Mouse (Mus musculus) heart, embryonic 11.5 days (tissue): ENCODE measurements around the gene Fancf. TPM values are rescaled to one million over a fixed set of nuclear protein-coding genes. Genes with fewer than 3 reads are reported as not detected.

Source experiments
- ATAC-seq: fragments of 200-750 bp; cut with Nextera tagmentation; replicated peaks from 2 replicates; pipeline ENCODE4 v1.8.0; 2017; ENCODE audit warnings: moderate library complexity; ENCODE audit not compliant: insufficient number of reproducible peaks, low FRiP score, low TSS enrichment
- H3K27ac ChIP-seq: fragments of 300-500 bp; sonication (generic); 2 replicates; pipeline ENCODE4 v1.5.1; 2014; ENCODE audit warnings: mild to moderate bottlenecking, low read depth, low read length
- H3K27me3 ChIP-seq: fragments of 300-500 bp; sonication (generic); 2 replicates; pipeline ENCODE4 v1.6.1; 2014; ENCODE audit warnings: mild to moderate bottlenecking, low read length, mixed read lengths; ENCODE audit not compliant: control insufficient read depth, insufficient read depth
- H3K36me3 ChIP-seq: fragments of 300-500 bp; sonication (generic); 2 replicates; pipeline ENCODE4 v1.6.1; 2014; ENCODE audit warnings: mild to moderate bottlenecking, low read length, moderate library complexity, mixed read lengths; ENCODE audit not compliant: control insufficient read depth, insufficient read depth
- H3K4me1 ChIP-seq: fragments of 300-500 bp; sonication (generic); 2 replicates; pipeline ENCODE4 v1.6.1; 2014; ENCODE audit warnings: low read length; ENCODE audit not compliant: control insufficient read depth, insufficient read depth
- H3K4me2 ChIP-seq: fragments of 300-500 bp; sonication (generic); 2 replicates; pipeline ENCODE4 v1.6.1; 2014; ENCODE audit warnings: mild to moderate bottlenecking, moderate library complexity
- H3K4me3 ChIP-seq: fragments of 300-500 bp; sonication (generic); 2 replicates; pipeline ENCODE4 v1.5.1; 2014; ENCODE audit warnings: low read depth, low read length
- H3K9ac ChIP-seq: fragments of 300-500 bp; sonication (generic); 2 replicates; pipeline ENCODE4 v1.6.1; 2014; ENCODE audit warnings: mild to moderate bottlenecking, low read depth, low read length, moderate library complexity
- H3K9me3 ChIP-seq: fragments of 300-500 bp; sonication (generic); replicated peaks from 2 replicates; pipeline ENCODE4 v1.6.1; 2016; ENCODE audit warnings: low read length; ENCODE audit not compliant: control insufficient read depth
- WGBS: fragments of 180-500 bp; shearing (Covaris S2); extraction: QIAGEN DNeasy Blood & Tissue Kit; methylation state at CpG from one replicate; pipeline ENCODE4 v1.1.7; 2014; ENCODE audit not compliant: insufficient replicate concordance; 5-methylcytosine and 5-hydroxymethylcytosine counted together
- polyA plus RNA-seq: library from polyadenylated mRNA; unstranded; fragments of >200 nt; fragmentation: Nextera tagmentation; extraction: Ambion mirVana; gene quantifications from 2 replicates; pipeline ENCODE4 v1.2.1, GENCODE M21; 2014

Fancf gene
- polyA plus RNA-seq: 8.3 and 8.6 TPM in 2 replicates

- Histone ChIP-seq H3K4me2 (peak within 1 kb of the TSS; percentile 79), H3K4me1 (peaks cover 5% of the 10 kb centered on the region), H3K36me3 (no peaks in the 10 kb centered on the region; the same call in 1 of the 2 replicates), H3K27ac (peak within 1 kb of the TSS; percentile 96), H3K9me3 (no peaks in the 10 kb centered on the region), H3K27me3 (no peaks in the 10 kb centered on the region), H3K9ac (peak within 1 kb of the TSS; percentile 89), H3K4me3 (peak within 1 kb of the TSS; percentile 71)
- WGBS: under 1% methylated on average over 43 of the region's 43 CpGs
- peak; percentile 99 for ATAC-seq
Observed at GRCm38 (mm10) chr7:51862097-51862492, at the start of gene Fancf. TSS of gene Fancf (minus strand) at chr7:51862267.

- WGBS: 77% methylated on average over 6 of the region's 6 CpGs
- Histone ChIP-seq H3K27ac (no peak overlapping the region), H3K36me3 (no peaks in the 10 kb centered on the region), H3K4me3 (no peak overlapping the region), H3K27me3 (no peaks in the 10 kb centered on the region), H3K4me1 (no peaks in the 10 kb centered on the region), H3K9me3 (no peaks in the 10 kb centered on the region), H3K9ac (no peak overlapping the region), H3K4me2 (no peak overlapping the region)
- no peak for ATAC-seq
Observed at GRCm38 (mm10) chr7:51899066-51899465, 37.0 kb upstream of the Fancf start.

GRCm38 (mm10) chr7:51894939-51895338, 32.9 kb upstream of the Fancf start:
- Histone ChIP-seq H3K27me3 (no peaks in the 10 kb centered on the region), H3K9ac (no peak overlapping the region), H3K4me2 (no peak overlapping the region), H3K9me3 (no peaks in the 10 kb centered on the region), H3K36me3 (no peaks in the 10 kb centered on the region), H3K4me3 (no peak overlapping the region), H3K27ac (no peak overlapping the region), H3K4me1 (no peaks in the 10 kb centered on the region)
- ATAC-seq: no peak
- 57% methylated on average over 2 of the region's 2 CpGs for WGBS

- Histone ChIP-seq H3K27me3 (no peaks in the 10 kb centered on the region), H3K9ac (no peak overlapping the region), H3K9me3 (no peaks in the 10 kb centered on the region), H3K36me3 (no peaks in the 10 kb centered on the region), H3K4me1 (no peaks in the 10 kb centered on the region), H3K4me2 (no peak overlapping the region), H3K27ac (no peak overlapping the region), H3K4me3 (no peak overlapping the region)
- WGBS: 74% methylated on average over 4 of the region's 4 CpGs
- no peak for ATAC-seq
Observed at GRCm38 (mm10) chr7:51894133-51894801, 32.2 kb upstream of the Fancf start.

GRCm38 (mm10) chr7:51893008-51893407, 30.9 kb upstream of the Fancf start:
- 79% methylated on average over 4 of the region's 4 CpGs for WGBS
- Histone ChIP-seq H3K9ac (no peak overlapping the region), H3K27ac (no peak overlapping the region), H3K9me3 (no peaks in the 10 kb centered on the region), H3K4me3 (no peak overlapping the region), H3K27me3 (no peaks in the 10 kb centered on the region), H3K4me1 (no peaks in the 10 kb centered on the region), H3K4me2 (no peak overlapping the region), H3K36me3 (no peaks in the 10 kb centered on the region)
- no peak for ATAC-seq

- ATAC-seq: no peak
- H3K27ac ChIP-seq: no peak overlapping the region
- no peak overlapping the region for H3K4me3 ChIP-seq
- no peaks in the 10 kb centered on the region for H3K9me3 ChIP-seq
- H3K27me3 ChIP-seq: no peaks in the 10 kb centered on the region
- WGBS: 91% methylated on average over 1 of the region's 1 CpGs
- H3K4me2 ChIP-seq: no peak overlapping the region
- H3K9ac ChIP-seq: no peak overlapping the region
- no peaks in the 10 kb centered on the region for H3K36me3 ChIP-seq
- no peaks in the 10 kb centered on the region for H3K4me1 ChIP-seq
Observed at GRCm38 (mm10) chr7:51892224-51892965, 30.3 kb upstream of the Fancf start.

- 86% methylated on average over 7 of the region's 7 CpGs for WGBS
Observed at GRCm38 (mm10) chr7:51889601-51890000, 27.5 kb upstream of the Fancf start.

GRCm38 (mm10) chr7:51887678-51888567, 25.9 kb upstream of the Fancf start:
- Histone ChIP-seq H3K4me3 (no peak overlapping the region), H3K9me3 (no peaks in the 10 kb centered on the region), H3K27ac (no peak overlapping the region), H3K27me3 (no peaks in the 10 kb centered on the region), H3K36me3 (no peaks in the 10 kb centered on the region), H3K4me2 (no peak overlapping the region), H3K9ac (no peak overlapping the region), H3K4me1 (no peaks in the 10 kb centered on the region)
- no peak for ATAC-seq
- WGBS: 74% methylated on average over 11 of the region's 11 CpGs

More at GRCm38 (mm10) chr7:51889601-51890000, 27.5 kb upstream of the Fancf start:
- Histone ChIP-seq H3K4me3 (no peak overlapping the region), H3K4me2 (no peak overlapping the region), H3K27me3 (no peaks in the 10 kb centered on the region), H3K36me3 (no peaks in the 10 kb centered on the region), H3K9me3 (no peaks in the 10 kb centered on the region), H3K9ac (no peak overlapping the region), H3K4me1 (no peaks in the 10 kb centered on the region), H3K27ac (no peak overlapping the region)
- no peak for ATAC-seq
